Mouse (Mus musculus) cerebellum, postnatal 4 days (tissue): ENCODE measurements at regions not wholly inside any gene's neighbourhood (a gene's known extent, or its start where the extent isn't known, plus 50 kb on each side); places are given as distances from the start of the nearest gene placed in this dataset.

Experiments used
- DNase-seq, 2 experiments: peaks; one replicate each; pipeline ENCODE4 v3.0.0; 2022; ENCODE audit warnings: low spot score in 2 of 2, mixed read lengths in 1 of 2

- DNase-seq = no peak
Observed at GRCm38 (mm10) chr15:69923833-69924232, 3423.1 kb upstream of the Lrrc6 start.

- peak in 1 of 2 experiments; percentile 13 for DNase-seq
Observed at GRCm38 (mm10) chr15:69923280-69923679, 3422.6 kb upstream of the Lrrc6 start.

GRCm38 (mm10) chr15:69922176-69922575 is 3421.5 kb upstream of the Lrrc6 start:
- DNase-seq = no peak

GRCm38 (mm10) chr15:69885764-69886163 is 3385.1 kb upstream of the Lrrc6 start:
- no peak for DNase-seq

GRCm38 (mm10) chr15:69878511-69878910 is 3377.8 kb upstream of the Lrrc6 start:
- DNase-seq = no peak

GRCm38 (mm10) chr15:69853521-69853920 is 3352.8 kb upstream of the Lrrc6 start:
- DNase-seq = no peak

- DNase-seq = no peak
Observed at GRCm38 (mm10) chr15:69849644-69850043, 3348.9 kb upstream of the Lrrc6 start.
